Mouse (Mus musculus) lung, postnatal 0 days (tissue): ENCODE data around the gene Dnajc14.

Source experiments
- CTCF ChIP-seq: IDR thresholded peaks from 2 replicates; pipeline ENCODE4 v1.5.1; 2016; ENCODE audit warnings: antibody characterized with exemption, mild to moderate bottlenecking
- EP300 ChIP-seq: IDR thresholded peaks from 2 replicates; pipeline ENCODE4 v1.6.1; 2016; ENCODE audit warnings: antibody characterized with exemption, mild to moderate bottlenecking, control low read depth

GRCm38 (mm10) chr10:128790398-128791124 lies 13.3 kb upstream of the Dnajc14 start, which contains the start of gene Mmp19:
- TF ChIP-seq CTCF = no peak
- no peak for TF ChIP-seq EP300
